Mouse (Mus musculus) olfactory bulb, adult 2 months (tissue): Measurements from ENCODE around the gene Pitpnm3. TPM values are rescaled to one million over a fixed set of nuclear protein-coding genes. Genes with fewer than 3 reads are reported as not detected.
A peak's percentile ranks its signal among the peaks of the same experiment; 100 is the strongest.

Experiments
- H3K27ac ChIP-seq: fragments of 200-500 bp; 2 replicates; pipeline ENCODE4 v1.5.1; 2012; ENCODE audit warnings: low read depth, low read length; ENCODE audit not compliant: insufficient read depth
- H3K4me1 ChIP-seq: fragments of 200-500 bp; 2 replicates; pipeline ENCODE4 v1.6.1; 2012; ENCODE audit warnings: low read length; ENCODE audit not compliant: control insufficient read depth, insufficient read depth
- H3K4me3 ChIP-seq: fragments of 200-500 bp; 2 replicates; pipeline ENCODE4 v1.5.1; 2012; ENCODE audit warnings: mild to moderate bottlenecking, low read depth, low read length, moderate library complexity; ENCODE audit not compliant: insufficient read depth
- CTCF ChIP-seq: fragments of 200-500 bp; IDR thresholded peaks from 2 replicates; pipeline ENCODE4 v1.5.1; 2012; ENCODE audit warnings: low read depth, mild to moderate bottlenecking, low read length, moderate library complexity; ENCODE audit not compliant: insufficient read depth
- POLR2A ChIP-seq: fragments of 200-500 bp; IDR thresholded peaks from 2 replicates; pipeline ENCODE4 v1.6.1; 2012; ENCODE audit warnings: mild to moderate bottlenecking, low read depth, low read length, moderate library complexity; ENCODE audit not compliant: insufficient read depth
- WGBS: fragments of 180-500 bp; shearing (Covaris S2); methylation state at CpG from one replicate; pipeline ENCODE4 v1.1.7; 2018; 5-methylcytosine and 5-hydroxymethylcytosine counted together
- polyA plus RNA-seq: library from polyadenylated mRNA; stranded (reverse); fragments of >200 nt; gene quantifications from 2 replicates; pipeline ENCODE4 v1.2.4, GENCODE M21; 2012; ENCODE audit warnings: low replicate concordance; ENCODE audit not compliant: missing spikeins, insufficient read depth, insufficient read length

The Pitpnm3 gene
- polyA plus RNA-seq, 1 experiment: not detected

- WGBS: 93% methylated on average over 6 of the region's 6 CpGs
- Histone ChIP-seq H3K4me3 (no peak overlapping the region), H3K27ac (no peak overlapping the region), H3K4me1 (no peaks in the 10 kb centered on the region)
- TF ChIP-seq CTCF: no peak
- TF ChIP-seq POLR2A: no peak
These were observed 130.0 kb downstream of the Pitpnm3 start for GRCm38 (mm10) chr11:72005547-72005946.

- no peak overlapping the region for H3K27ac ChIP-seq
- no peak overlapping the region for H3K4me3 ChIP-seq
- WGBS: 57% methylated on average over 9 of the region's 9 CpGs
- H3K4me1 ChIP-seq: no peaks in the 10 kb centered on the region
- TF ChIP-seq POLR2A: no peak
- no peak for TF ChIP-seq CTCF
These were observed 132.4 kb downstream of the Pitpnm3 start for GRCm38 (mm10) chr11:72003171-72003570.

- no peaks in the 10 kb centered on the region for H3K4me1 ChIP-seq
- TF ChIP-seq CTCF (peak; percentile 51), POLR2A (no peak)
- H3K27ac ChIP-seq: no peak overlapping the region
- WGBS: 52% methylated on average over 13 of the region's 13 CpGs
- no peak overlapping the region for H3K4me3 ChIP-seq
These were observed 133.3 kb downstream of the Pitpnm3 start for GRCm38 (mm10) chr11:72002138-72002853.

DNA sequence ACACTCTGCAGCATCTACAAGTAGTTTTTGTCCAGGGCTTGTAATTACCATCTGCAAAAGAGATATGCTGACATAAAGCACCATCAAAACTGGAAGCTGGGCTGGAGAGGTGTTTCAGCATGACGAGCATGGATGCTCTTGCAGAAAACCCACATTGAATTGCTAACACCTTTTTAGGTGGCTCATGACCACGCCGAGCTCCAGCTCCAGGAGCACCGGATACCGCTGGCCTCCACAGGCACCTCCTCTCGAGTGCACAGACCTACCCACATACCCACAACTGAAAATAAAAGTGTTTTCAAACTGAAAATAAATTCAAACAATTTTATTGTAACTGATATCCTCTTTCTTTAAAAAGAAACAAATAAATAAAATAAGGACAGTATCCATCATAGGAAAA, 135.4 kb downstream of the Pitpnm3 start:
- peaks cover 11% of the 10 kb centered on the region for H3K4me1 ChIP-seq
- H3K4me3 ChIP-seq: no peak overlapping the region
- TF ChIP-seq POLR2A (no peak), CTCF (no peak)
- 93% methylated on average over 6 of the region's 6 CpGs for WGBS
- no peak overlapping the region for H3K27ac ChIP-seq

Other genes with a start within 250 kb of the Pitpnm3 start
- gene Aipl1, start 98.3 kb downstream of the Pitpnm3 start, polyA plus RNA-seq: not detected in 2 replicates
- not detected in 2 replicates for gene Pimreg, start 93.7 kb downstream of the Pitpnm3 start, polyA plus RNA-seq
- not detected in 2 replicates for gene Gm43951, start 71.1 kb upstream of the Pitpnm3 start, polyA plus RNA-seq
- not detected in 2 replicates for gene 4933427D14Rik, start 71.7 kb upstream of the Pitpnm3 start, polyA plus RNA-seq
- not detected in 2 replicates for gene Txndc17, start 71.8 kb upstream of the Pitpnm3 start, polyA plus RNA-seq
- not detected in 2 replicates for gene Med31, start 79.8 kb upstream of the Pitpnm3 start, polyA plus RNA-seq
- gene Slc13a5, start 131.4 kb upstream of the Pitpnm3 start, polyA plus RNA-seq: not detected in 2 replicates
- not detected in 2 replicates for gene Xaf1, start 165.9 kb upstream of the Pitpnm3 start, polyA plus RNA-seq
- not detected in 2 replicates for gene Fbxo39, start 178.7 kb upstream of the Pitpnm3 start, polyA plus RNA-seq
- gene Tekt1, start 226.7 kb upstream of the Pitpnm3 start, polyA plus RNA-seq: not detected in 2 replicates